Mouse (Mus musculus) bone marrow macrophage, adult 2 months (primary cell): ENCODE data around the gene Ddr2.

Experiments
- CTCF ChIP-seq: IDR thresholded peaks from 2 replicates; pipeline ENCODE4 v1.5.1; 2012; ENCODE audit warnings: low read depth, mild to moderate bottlenecking, low read length, moderate library complexity
- POLR2A ChIP-seq: IDR thresholded peaks from 2 replicates; pipeline ENCODE4 v1.6.1; 2012; ENCODE audit warnings: mild to moderate bottlenecking, low read depth, low read length, borderline replicate concordance

DNA sequence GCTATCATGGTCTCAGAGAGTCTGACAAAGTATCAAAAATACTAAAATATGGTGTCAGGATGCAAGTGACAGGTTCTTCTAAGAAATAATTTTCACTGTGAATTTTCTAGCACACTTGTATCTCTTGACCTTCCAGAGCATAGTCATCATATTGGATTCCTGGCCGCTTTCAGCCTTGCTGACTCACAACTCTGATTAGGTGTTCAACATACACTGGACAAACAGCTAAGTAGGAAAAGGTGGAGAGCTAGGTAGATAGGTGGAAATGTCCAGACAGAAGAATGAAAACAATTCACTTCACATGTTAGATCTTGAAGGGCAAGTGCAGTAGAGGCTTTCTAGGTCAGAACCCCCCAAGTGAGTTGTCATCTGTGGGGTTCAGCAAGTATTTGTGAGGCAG, 101.3 kb downstream of the Ddr2 start:
- TF ChIP-seq CTCF = no peak
- no peak for TF ChIP-seq POLR2A
